Mouse (Mus musculus) hindbrain, embryonic 16.5 days (tissue): ENCODE results near the gene Akap12. TPM values are rescaled to one million over a fixed set of nuclear protein-coding genes. Genes with fewer than 3 reads are reported as not detected.

Experiments used
- ATAC-seq: fragments of 200-750 bp; cut with Nextera tagmentation; 2 replicates; pipeline ENCODE4 v1.8.0; 2017; ENCODE audit warnings: moderate TSS enrichment, moderate library complexity
- H3K27ac ChIP-seq: fragments of 300-500 bp; sonication (generic); 2 replicates; pipeline ENCODE4 v1.5.1; 2014; ENCODE audit warnings: low read depth, mild to moderate bottlenecking, control low read depth, low read length, moderate library complexity
- H3K27me3 ChIP-seq: fragments of 300-500 bp; sonication (generic); replicated peaks from 2 replicates; pipeline ENCODE4 v1.6.1; 2014; ENCODE audit warnings: low read length; ENCODE audit not compliant: control insufficient read depth, insufficient read depth
- H3K36me3 ChIP-seq: fragments of 300-500 bp; sonication (generic); 2 replicates; pipeline ENCODE4 v1.6.1; 2014; ENCODE audit warnings: mild to moderate bottlenecking, low read length, moderate library complexity, mixed read lengths; ENCODE audit not compliant: control insufficient read depth, insufficient read depth
- H3K4me1 ChIP-seq: fragments of 300-500 bp; sonication (generic); 2 replicates; pipeline ENCODE4 v1.6.1; 2014; ENCODE audit warnings: low read depth, low read length; ENCODE audit not compliant: control insufficient read depth, insufficient read depth
- H3K4me2 ChIP-seq: fragments of 300-500 bp; sonication (generic); 2 replicates; pipeline ENCODE4 v1.6.1; 2014; ENCODE audit warnings: mild to moderate bottlenecking, low read length, control low read depth, moderate library complexity
- H3K4me3 ChIP-seq: fragments of 300-500 bp; sonication (generic); 2 replicates; pipeline ENCODE4 v1.5.1; 2014; ENCODE audit warnings: mild to moderate bottlenecking, low read length, control low read depth, moderate library complexity
- H3K9ac ChIP-seq: fragments of 300-500 bp; sonication (generic); 2 replicates; pipeline ENCODE4 v1.6.1; 2014; ENCODE audit warnings: low read depth, mild to moderate bottlenecking, control low read depth, low read length, moderate library complexity
- H3K9me3 ChIP-seq: fragments of 300-500 bp; sonication (generic); 2 replicates; pipeline ENCODE4 v1.6.1; 2014; ENCODE audit warnings: mild to moderate bottlenecking, low read length, moderate library complexity; ENCODE audit not compliant: control insufficient read depth
- whole genome bisulfite sequencing: fragments of 180-500 bp; shearing (Covaris S2); extraction: QIAGEN DNeasy Blood & Tissue Kit; methylation state at CpG from one replicate; pipeline ENCODE4 v1.1.7; 2014; 5-methylcytosine and 5-hydroxymethylcytosine counted together
- polyA plus RNA-seq: library from polyadenylated mRNA; unstranded; fragments of >200 nt; fragmentation: Nextera tagmentation; extraction: Ambion mirVana; gene quantifications from 2 replicates; pipeline ENCODE4 v1.2.1, GENCODE M21; 2015

The Akap12 gene
- 42.4 and 50.7 TPM in 2 replicates for polyA plus RNA-seq

- peaks cover 17% of the 10 kb centered on the region for H3K4me1 ChIP-seq
- ATAC-seq, result peak; percentile 82
- H3K9ac ChIP-seq, result peak within 1 kb of the TSS; percentile 74
- H3K9me3 ChIP-seq, result no peaks in the 10 kb centered on the region
- peak within 1 kb of the TSS; percentile 80 for H3K4me2 ChIP-seq
- under 1% methylated on average over 38 of the region's 54 CpGs for WGBS
- H3K4me3 ChIP-seq, result peak within 1 kb of the TSS; percentile 86
- peak within 1 kb of the TSS; percentile 84 for H3K27ac ChIP-seq
- no peaks in the 10 kb centered on the region for H3K36me3 ChIP-seq
- H3K27me3 ChIP-seq, result no peaks in the 10 kb centered on the region
These were observed at the start of gene Akap12 for GRCm38 (mm10) chr10:4266041-4266930. Gene Akap12 (plus strand): TSS chr10:4266380.

GRCm38 (mm10) chr10:4230563-4231359 is 35.4 kb upstream of the Akap12 start:
- no peaks in the 10 kb centered on the region for H3K36me3 ChIP-seq
- H3K27ac ChIP-seq, result no peak overlapping the region
- H3K9me3 ChIP-seq, result no peaks in the 10 kb centered on the region
- no peak overlapping the region for H3K4me3 ChIP-seq
- H3K4me2 ChIP-seq, result no peak overlapping the region
- H3K27me3 ChIP-seq, result no peaks in the 10 kb centered on the region
- ATAC-seq, result no peak
- H3K9ac ChIP-seq, result no peak overlapping the region
- WGBS, result 83% methylated on average over 17 of the region's 17 CpGs
- no peaks in the 10 kb centered on the region; the same call in 1 of the 2 replicates for H3K4me1 ChIP-seq

GRCm38 (mm10) chr10:4233102-4233501 is 33.1 kb upstream of the Akap12 start:
- Histone ChIP-seq H3K9me3 (no peaks in the 10 kb centered on the region), H3K4me3 (no peak overlapping the region), H3K4me1 (no peaks in the 10 kb centered on the region; the same call in 1 of the 2 replicates), H3K9ac (no peak overlapping the region), H3K27ac (no peak overlapping the region), H3K36me3 (no peaks in the 10 kb centered on the region), H3K4me2 (no peak overlapping the region), H3K27me3 (no peaks in the 10 kb centered on the region)
- 16% methylated on average over 9 of the region's 9 CpGs for WGBS
- peak; percentile 91 for ATAC-seq

- H3K36me3 ChIP-seq, result no peaks in the 10 kb centered on the region
- no peak overlapping the region for H3K4me2 ChIP-seq
- WGBS, result 80% methylated on average over 5 of the region's 5 CpGs
- no peak overlapping the region for H3K9ac ChIP-seq
- no peaks in the 10 kb centered on the region for H3K4me1 ChIP-seq
- H3K4me3 ChIP-seq, result no peak overlapping the region
- no peaks in the 10 kb centered on the region for H3K27me3 ChIP-seq
- H3K9me3 ChIP-seq, result no peaks in the 10 kb centered on the region
- H3K27ac ChIP-seq, result no peak overlapping the region
- no peak for ATAC-seq
These were observed 26.2 kb upstream of the Akap12 start for GRCm38 (mm10) chr10:4239794-4240574.

- no peak for ATAC-seq
- 82% methylated on average over 16 of the region's 16 CpGs for WGBS
These were observed 22.4 kb upstream of the Akap12 start for GRCm38 (mm10) chr10:4243591-4244300.

GRCm38 (mm10) chr10:4245812-4246211 is 20.4 kb upstream of the Akap12 start:
- no peak overlapping the region for H3K4me2 ChIP-seq
- H3K4me1 ChIP-seq, result no peaks in the 10 kb centered on the region
- no peak for ATAC-seq
- no peaks in the 10 kb centered on the region for H3K9me3 ChIP-seq
- no peak overlapping the region for H3K9ac ChIP-seq
- H3K4me3 ChIP-seq, result no peak overlapping the region
- no peaks in the 10 kb centered on the region for H3K27me3 ChIP-seq
- WGBS, result 72% methylated on average over 2 of the region's 2 CpGs
- no peak overlapping the region for H3K27ac ChIP-seq
- no peaks in the 10 kb centered on the region for H3K36me3 ChIP-seq

More at GRCm38 (mm10) chr10:4243591-4244300, 22.4 kb upstream of the Akap12 start:
- H3K4me2 ChIP-seq, result no peak overlapping the region
- H3K27ac ChIP-seq, result no peak overlapping the region
- no peaks in the 10 kb centered on the region for H3K27me3 ChIP-seq
- H3K9ac ChIP-seq, result no peak overlapping the region
- H3K4me1 ChIP-seq, result no peaks in the 10 kb centered on the region
- no peak overlapping the region for H3K4me3 ChIP-seq
- H3K36me3 ChIP-seq, result no peaks in the 10 kb centered on the region
- no peaks in the 10 kb centered on the region for H3K9me3 ChIP-seq

GRCm38 (mm10) chr10:4246407-4246806 is 19.8 kb upstream of the Akap12 start:
- no peaks in the 10 kb centered on the region for H3K9me3 ChIP-seq
- no peak overlapping the region for H3K4me3 ChIP-seq
- no peak overlapping the region for H3K4me2 ChIP-seq
- no peak for ATAC-seq
- no peak overlapping the region for H3K27ac ChIP-seq
- H3K36me3 ChIP-seq, result no peaks in the 10 kb centered on the region
- H3K4me1 ChIP-seq, result no peaks in the 10 kb centered on the region
- no peak overlapping the region for H3K9ac ChIP-seq
- WGBS, result 92% methylated on average over 7 of the region's 7 CpGs
- H3K27me3 ChIP-seq, result no peaks in the 10 kb centered on the region

- WGBS, result 11% methylated on average over 4 of the region's 4 CpGs
- Histone ChIP-seq H3K36me3 (no peaks in the 10 kb centered on the region), H3K4me3 (no peak overlapping the region), H3K9ac (no peak overlapping the region), H3K27ac (no peak overlapping the region), H3K27me3 (no peaks in the 10 kb centered on the region), H3K4me2 (no peak overlapping the region), H3K4me1 (no peaks in the 10 kb centered on the region), H3K9me3 (no peaks in the 10 kb centered on the region)
- no peak for ATAC-seq
These were observed 16.8 kb upstream of the Akap12 start for GRCm38 (mm10) chr10:4249235-4249845.
